Mouse (Mus musculus): ENCODE results near the gene Olfr1532-ps1.
"Not testable (repeated sequence)": the region's sequence is repeated elsewhere in the genome, so short reads cannot be mapped to it uniquely, and the experiment has no call there.

Gene Olfr1532-ps1

GRCm38 (mm10) chr7:106907676-106908075 lies at the start of gene Olfr1532-ps1:
Gene Olfr1532-ps1, plus strand, starts transcription at chr7:106908001.
- no peak for DNase-seq (ENCODE audit: low spot score)

- DNase-seq (ENCODE audit: low spot score) = no peak
Measured at GRCm38 (mm10) chr7:106862885-106863284, 44.9 kb upstream of the Olfr1532-ps1 start, which contains the start of gene Olfr704. Gene Olfr704, plus strand, starts transcription at chr7:106863185.

GRCm38 (mm10) chr7:106876791-106877190 lies 31.0 kb upstream of the Olfr1532-ps1 start, which contains the start of gene Olfr705:
Gene Olfr705, minus strand, starts transcription at chr7:106876891.
- DNase-seq (ENCODE audit: low spot score) = no peak

- no peak for DNase-seq (ENCODE audit: low spot score)
Measured at GRCm38 (mm10) chr7:106888062-106888461, 19.7 kb upstream of the Olfr1532-ps1 start, which contains the start of gene Olfr706. Gene Olfr706, minus strand, starts transcription at chr7:106888162.

- not testable (repeated sequence) for DNase-seq (ENCODE audit: low spot score)
Measured at GRCm38 (mm10) chr7:106901141-106901540, 6.7 kb upstream of the Olfr1532-ps1 start, which contains the start of gene Olfr707. Gene Olfr707, minus strand, starts transcription at chr7:106901241.

GRCm38 (mm10) chr7:106920961-106921360 lies 13.2 kb downstream of the Olfr1532-ps1 start:
- not testable (repeated sequence) for DNase-seq (ENCODE audit: low spot score)

- no peak for DNase-seq (ENCODE audit: low spot score)
Measured at GRCm38 (mm10) chr7:106932119-106932518, 24.3 kb downstream of the Olfr1532-ps1 start, which contains the start of gene Olfr709-ps1. Gene Olfr709-ps1, minus strand, starts transcription at chr7:106932219.

GRCm38 (mm10) chr7:106948212-106948611 lies 40.4 kb downstream of the Olfr1532-ps1 start, which contains the start of gene Olfr710:
Gene Olfr710, minus strand, starts transcription at chr7:106948312.
- DNase-seq (ENCODE audit: low spot score) = no peak

- DNase-seq (ENCODE audit: low spot score) = no peak
Measured at GRCm38 (mm10) chr7:106963837-106964236, 56.0 kb downstream of the Olfr1532-ps1 start, which contains the start of gene Olfr6. Gene Olfr6, minus strand, starts transcription at chr7:106963937.

All from urinary bladder, postnatal 10 days (tissue).